Mouse (Mus musculus) G1E-ER4 (cell line): ENCODE measurements around the gene Mms19. TPM values are rescaled to one million over a fixed set of nuclear protein-coding genes. Genes with fewer than 3 reads are reported as not detected.

ENCODE experiments used
- GATA1 ChIP-seq: IDR thresholded peaks from one replicate; pipeline ENCODE4 v1.8.0; 2012; ENCODE audit warnings: low read length, inconsistent platforms
- polyA plus RNA-seq: library from polyadenylated mRNA; stranded (reverse); fragments of >175 nt; gene quantifications from 2 replicates; pipeline ENCODE4 v1.2.3, GENCODE M21; 2012

Mms19 gene
- polyA plus RNA-seq, 1 experiment, result 12.0 TPM

DNA sequence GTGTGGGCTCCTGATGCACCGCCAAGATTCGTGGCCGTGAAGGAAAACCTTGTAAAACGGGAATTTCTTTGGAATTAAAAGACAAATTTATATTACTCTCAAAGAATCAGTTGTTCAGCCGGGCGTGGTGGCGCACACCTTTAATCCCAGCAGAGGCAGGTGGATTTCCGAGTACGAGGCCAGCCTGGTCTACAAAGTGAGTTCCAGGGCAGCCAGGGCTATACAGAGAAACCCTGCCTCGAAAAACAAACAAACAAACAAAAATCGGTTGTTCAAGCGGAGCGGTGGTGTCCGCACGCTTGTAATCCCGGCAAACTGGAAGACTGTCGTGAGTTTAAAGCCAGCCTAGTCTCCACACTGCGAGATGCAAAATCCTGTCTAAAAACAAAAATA, 84.6 kb downstream of the Mms19 start:
- no peak for TF ChIP-seq GATA1

DNA sequence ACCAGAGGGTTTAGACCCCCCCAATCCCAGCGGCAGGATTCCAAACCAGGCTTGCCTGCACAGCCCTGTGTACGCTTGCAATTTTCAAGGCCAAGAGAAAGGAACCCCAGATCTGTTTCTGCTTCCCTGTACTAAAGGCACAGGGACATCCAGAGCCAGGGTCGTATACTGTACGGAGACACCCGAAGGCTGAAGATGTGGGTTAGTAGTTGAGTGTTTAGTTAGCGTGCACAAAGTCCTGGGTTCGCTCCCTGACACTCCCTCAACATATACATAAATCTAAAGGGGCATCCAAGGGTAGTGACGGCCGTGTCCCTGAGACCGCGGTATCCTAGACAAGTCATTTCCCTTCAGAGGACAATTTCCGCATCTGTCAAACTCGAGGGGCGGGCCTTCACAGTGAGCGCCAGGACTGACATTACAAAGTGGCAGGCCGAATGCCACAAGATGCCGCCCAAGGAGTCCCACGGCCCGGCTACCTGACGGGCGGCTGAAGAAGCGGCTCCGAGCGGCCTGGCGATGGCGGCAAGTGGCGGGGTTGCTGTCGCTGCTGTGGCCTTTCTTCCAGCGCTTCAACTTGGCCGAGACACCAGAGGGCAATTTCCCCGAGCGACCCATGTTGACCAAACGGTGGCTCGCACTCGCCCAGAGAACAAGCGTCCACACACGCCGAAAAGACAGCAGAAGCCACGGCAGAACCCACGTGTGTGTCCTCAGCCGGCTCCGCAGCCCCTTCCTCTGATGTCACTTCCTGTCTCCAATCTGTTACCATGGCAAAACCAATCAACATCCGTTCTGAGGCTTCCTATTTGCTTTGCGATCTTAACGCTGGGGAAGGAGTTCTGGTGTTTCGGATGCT, 85.3 kb downstream of the Mms19 start, which contains the start of gene Rrp12:
Gene Rrp12, minus strand, starts transcription at position 714 of the 859 bp plus-strand sequence.
- no peak for TF ChIP-seq GATA1

DNA sequence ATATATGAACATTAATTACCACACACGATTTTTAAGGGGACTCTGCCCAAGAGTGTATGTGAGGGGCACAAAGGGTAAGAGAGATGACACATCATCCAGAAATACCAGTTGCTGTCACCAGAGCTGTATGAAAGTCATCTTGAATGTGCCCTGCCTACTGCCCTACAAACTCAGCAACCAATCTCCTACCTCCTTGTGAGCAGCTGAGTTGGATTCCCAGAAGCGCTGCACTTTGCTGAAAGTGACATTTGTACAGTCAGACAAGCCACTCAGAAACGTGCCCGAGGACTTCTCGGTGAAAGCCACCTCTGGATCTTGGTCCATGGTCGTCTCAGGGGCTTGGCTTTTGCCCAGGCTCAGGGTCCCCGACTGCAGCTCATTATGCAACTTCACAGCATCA, 86.0 kb downstream of the Mms19 start:
- no peak for TF ChIP-seq GATA1

Other genes with a start within 250 kb of the Mms19 start
- 0.01 and 0.03 TPM in 2 replicates for gene Slit1, start 237.5 kb downstream of the Mms19 start, polyA plus RNA-seq
- 8.4 and 13.1 TPM in 2 replicates for gene Arhgap19, start 179.1 kb downstream of the Mms19 start, polyA plus RNA-seq
- 65.6 and 72.2 TPM in 2 replicates for gene Frat1, start 151.2 kb downstream of the Mms19 start, polyA plus RNA-seq
- 59.0 and 72.3 TPM in 2 replicates for gene Frat2, start 133.0 kb downstream of the Mms19 start, polyA plus RNA-seq
- 45.6 and 48.0 TPM in 2 replicates for gene Rrp12, start 85.0 kb downstream of the Mms19 start, polyA plus RNA-seq
- gene Pgam1, start 69.2 kb downstream of the Mms19 start, polyA plus RNA-seq, result 425 and 461 TPM in 2 replicates
- 20.9 and 28.0 TPM in 2 replicates for gene Exosc1, start 47.7 kb downstream of the Mms19 start, polyA plus RNA-seq
- 27.4 and 39.9 TPM in 2 replicates for gene Zdhhc16, start 47.7 kb downstream of the Mms19 start, polyA plus RNA-seq
- gene Ubtd1, start 606 bp upstream of the Mms19 start, polyA plus RNA-seq, result 2.3 and 2.6 TPM in 2 replicates
- not detected in 2 replicates for gene Ankrd2, start 54.8 kb upstream of the Mms19 start, polyA plus RNA-seq
- not detected in 2 replicates for gene Hoga1, start 64.5 kb upstream of the Mms19 start, polyA plus RNA-seq
- not detected in 2 replicates for gene 4933411K16Rik, start 71.1 kb upstream of the Mms19 start, polyA plus RNA-seq
- 1.4 and 1.6 TPM in 2 replicates for gene Morn4, start 105.2 kb upstream of the Mms19 start, polyA plus RNA-seq
- 17.5 and 18.9 TPM in 2 replicates for gene Pi4k2a, start 109.3 kb upstream of the Mms19 start, polyA plus RNA-seq
- gene Avpi1, start 147.9 kb upstream of the Mms19 start, polyA plus RNA-seq, result 81.4 and 107 TPM in 2 replicates
- not detected in 2 replicates for gene Marveld1, start 166.2 kb upstream of the Mms19 start, polyA plus RNA-seq
- gene Zfyve27, start 182.8 kb upstream of the Mms19 start, polyA plus RNA-seq, result 11.8 and 12.3 TPM in 2 replicates
- not detected in 2 replicates for gene Sfrp5, start 221.1 kb upstream of the Mms19 start, polyA plus RNA-seq